Mouse (Mus musculus): ENCODE results near the gene Gm20481.
A peak's percentile ranks its signal among the peaks of the same experiment; 100 is the strongest.
"Not testable (repeated sequence)": the region's sequence is repeated elsewhere in the genome, so short reads cannot be mapped to it uniquely, and the experiment has no call there.

Gm20481 gene

GRCm38 (mm10) chr17:34951636-34952377, 17.9 kb upstream of the Gm20481 start:
- DNase-seq (ENCODE audit: low spot score in 2 of 2), result peak in 1 of 2 experiments; percentile 76

- DNase-seq (ENCODE audit: low spot score in 2 of 2), result peak; percentile 84 to 94
Observed at GRCm38 (mm10) chr17:34952378-34953040, 17.2 kb upstream of the Gm20481 start.

GRCm38 (mm10) chr17:34953258-34953657, 16.5 kb upstream of the Gm20481 start:
- DNase-seq (ENCODE audit: low spot score in 2 of 2), result no peak

GRCm38 (mm10) chr17:34953904-34954303, 15.8 kb upstream of the Gm20481 start:
- no peak for DNase-seq (ENCODE audit: low spot score in 2 of 2)

- DNase-seq (ENCODE audit: low spot score in 2 of 2), result no peak
Observed at GRCm38 (mm10) chr17:34954831-34955230, 14.9 kb upstream of the Gm20481 start.

- no peak for DNase-seq (ENCODE audit: low spot score in 2 of 2)
Observed at GRCm38 (mm10) chr17:34955884-34956283, 13.8 kb upstream of the Gm20481 start.

- no peak for DNase-seq (ENCODE audit: low spot score in 2 of 2)
Observed at GRCm38 (mm10) chr17:34956340-34956739, 13.4 kb upstream of the Gm20481 start.

- DNase-seq (ENCODE audit: low spot score in 2 of 2), result not testable (repeated sequence)
Observed at GRCm38 (mm10) chr17:34957291-34957690, 12.4 kb upstream of the Gm20481 start.

GRCm38 (mm10) chr17:34957966-34958365, 11.7 kb upstream of the Gm20481 start:
- not testable (repeated sequence) for DNase-seq (ENCODE audit: low spot score in 2 of 2)

- DNase-seq (ENCODE audit: low spot score in 2 of 2), result not testable (repeated sequence)
Observed at GRCm38 (mm10) chr17:34958734-34959129, 11.0 kb upstream of the Gm20481 start.

- DNase-seq (ENCODE audit: low spot score in 2 of 2), result peak; percentile 74 to 78
Observed at GRCm38 (mm10) chr17:34959130-34959778, 10.5 kb upstream of the Gm20481 start, which contains the start of gene Hspa1b. Gene Hspa1b (minus strand): TSS chr17:34959238.

GRCm38 (mm10) chr17:34959881-34960515, 9.7 kb upstream of the Gm20481 start:
- no peak for DNase-seq (ENCODE audit: low spot score in 2 of 2)

- no peak for DNase-seq (ENCODE audit: low spot score in 2 of 2)
Observed at GRCm38 (mm10) chr17:34960702-34961493, 8.8 kb upstream of the Gm20481 start.

GRCm38 (mm10) chr17:34962125-34962524, 7.6 kb upstream of the Gm20481 start:
- DNase-seq (ENCODE audit: low spot score in 2 of 2), result no peak

- DNase-seq (ENCODE audit: low spot score in 2 of 2), result no peak
Observed at GRCm38 (mm10) chr17:34962841-34963240, 6.9 kb upstream of the Gm20481 start.

- no peak for DNase-seq (ENCODE audit: low spot score in 2 of 2)
Observed at GRCm38 (mm10) chr17:34964640-34965049, 5.1 kb upstream of the Gm20481 start.

- no peak for DNase-seq (ENCODE audit: low spot score in 2 of 2)
Observed at GRCm38 (mm10) chr17:34965627-34966026, 4.1 kb upstream of the Gm20481 start.

- not testable (repeated sequence) for DNase-seq (ENCODE audit: low spot score in 2 of 2)
Observed at GRCm38 (mm10) chr17:34970850-34971249, 1.1 kb downstream of the Gm20481 start.

GRCm38 (mm10) chr17:34971694-34972068, 2.0 kb downstream of the Gm20481 start:
- DNase-seq (ENCODE audit: low spot score in 2 of 2), result not testable (repeated sequence)

GRCm38 (mm10) chr17:34972069-34972749, 2.5 kb downstream of the Gm20481 start, which contains the start of the genes Hspa1a and Hspa1l:
Gene Hspa1a (minus strand): TSS chr17:34972156.
Gene Hspa1l (plus strand): TSS chr17:34972703.
- DNase-seq (ENCODE audit: low spot score in 2 of 2), result peak in 1 of 2 experiments; percentile 44

All from spleen, postnatal 4 days (tissue).